Mouse (Mus musculus) lung, embryonic 14.5 days (tissue): ENCODE measurements around the gene Ifngr1. TPM values are rescaled to one million over a fixed set of nuclear protein-coding genes. Genes with fewer than 3 reads are reported as not detected.

ENCODE experiments used
- ATAC-seq: fragments of 200-750 bp; cut with Nextera tagmentation; 2 replicates; pipeline ENCODE4 v1.8.0; 2017; ENCODE audit warnings: mild to moderate bottlenecking, moderate TSS enrichment, moderate library complexity; ENCODE audit not compliant: insufficient read depth
- DNase-seq: peaks from one replicate; pipeline ENCODE4 v3.0.0-alpha.2; 2015
- H3K27ac ChIP-seq: fragments of 300-500 bp; sonication (generic); 2 replicates; pipeline ENCODE4 v1.5.1; 2014; ENCODE audit warnings: low read depth, mild to moderate bottlenecking, moderate library complexity
- H3K27me3 ChIP-seq: fragments of 300-500 bp; sonication (generic); 2 replicates; pipeline ENCODE4 v1.6.1; 2014; ENCODE audit warnings: low read length, control low read depth; ENCODE audit not compliant: insufficient read depth
- H3K36me3 ChIP-seq: fragments of 300-500 bp; sonication (generic); 2 replicates; pipeline ENCODE4 v1.6.1; 2014; ENCODE audit warnings: control low read depth; ENCODE audit not compliant: insufficient read depth
- H3K4me1 ChIP-seq: fragments of 300-500 bp; sonication (generic); 2 replicates; pipeline ENCODE4 v1.6.1; 2014; ENCODE audit warnings: antibody characterized with exemption, control low read depth; ENCODE audit not compliant: insufficient read depth
- H3K4me2 ChIP-seq: fragments of 300-500 bp; sonication (generic); 2 replicates; pipeline ENCODE4 v1.6.1; 2014; ENCODE audit warnings: mild to moderate bottlenecking
- H3K4me3 ChIP-seq: fragments of 300-500 bp; sonication (generic); 2 replicates; pipeline ENCODE4 v1.5.1; 2014; ENCODE audit warnings: low read depth, low read length
- H3K9ac ChIP-seq: fragments of 300-500 bp; sonication (generic); 2 replicates; pipeline ENCODE4 v1.6.1; 2014
- H3K9me3 ChIP-seq: fragments of 300-500 bp; sonication (generic); 2 replicates; pipeline ENCODE4 v1.6.1; 2016; ENCODE audit warnings: low read depth, low read length, control low read depth
- CTCF ChIP-seq: IDR thresholded peaks from 2 replicates; pipeline ENCODE4 v1.5.1; 2016; ENCODE audit warnings: antibody characterized with exemption, low read depth
- WGBS: fragments of 180-500 bp; shearing (Covaris S2); extraction: QIAGEN DNeasy Blood & Tissue Kit; methylation state at CpG from one replicate; pipeline ENCODE4 v1.1.7; 2014; 5-methylcytosine and 5-hydroxymethylcytosine counted together
- polyA plus RNA-seq: library from polyadenylated mRNA; unstranded; fragments of >200 nt; fragmentation: Nextera tagmentation; extraction: Ambion mirVana; gene quantifications from 2 replicates; pipeline ENCODE4 v1.2.1, GENCODE M21; 2014

Ifngr1 gene
- polyA plus RNA-seq, 1 experiment from 2014 or later = 67.1 TPM

GRCm38 (mm10) chr10:19611616-19612015 is 19.9 kb downstream of the Ifngr1 start:
- H3K9ac ChIP-seq = no peak overlapping the region
- no peak for ATAC-seq
- H3K27ac ChIP-seq = no peak overlapping the region
- no peaks in the 10 kb centered on the region for H3K27me3 ChIP-seq
- H3K9me3 ChIP-seq = no peaks in the 10 kb centered on the region
- no peak for DNase-seq
- H3K4me3 ChIP-seq = no peak overlapping the region
- H3K4me1 ChIP-seq = no peaks in the 10 kb centered on the region
- WGBS = 36% methylated on average over 2 of the region's 2 CpGs
- H3K4me2 ChIP-seq = no peak overlapping the region
- no peak for TF ChIP-seq CTCF
- peaks cover 36% of the 10 kb centered on the region for H3K36me3 ChIP-seq

- DNase-seq (peak; percentile 68), ATAC-seq (peak; percentile 70; the same call in 1 of the 2 replicates)
- no peak overlapping the region for H3K4me3 ChIP-seq
- H3K9me3 ChIP-seq = no peaks in the 10 kb centered on the region
- H3K27ac ChIP-seq = peak overlapping the region; percentile 48
- 26% methylated on average over 7 of the region's 7 CpGs for WGBS
- H3K4me1 ChIP-seq = no peaks in the 10 kb centered on the region
- no peaks in the 10 kb centered on the region for H3K27me3 ChIP-seq
- no peak overlapping the region for H3K4me2 ChIP-seq
- peaks cover 20% of the 10 kb centered on the region for H3K36me3 ChIP-seq
- H3K9ac ChIP-seq = no peak overlapping the region
- TF ChIP-seq CTCF = no peak
These were observed 21.5 kb downstream of the Ifngr1 start for GRCm38 (mm10) chr10:19613111-19613753.

GRCm38 (mm10) chr10:19619736-19620135 is 28.0 kb downstream of the Ifngr1 start:
- H3K27ac ChIP-seq = no peak overlapping the region
- H3K36me3 ChIP-seq = no peaks in the 10 kb centered on the region
- no peak for TF ChIP-seq CTCF
- H3K9ac ChIP-seq = no peak overlapping the region
- H3K4me3 ChIP-seq = no peak overlapping the region
- H3K27me3 ChIP-seq = no peaks in the 10 kb centered on the region
- no peak overlapping the region for H3K4me2 ChIP-seq
- no peak for DNase-seq
- WGBS = 55% methylated on average over 5 of the region's 5 CpGs
- H3K4me1 ChIP-seq = no peaks in the 10 kb centered on the region
- no peak for ATAC-seq
- no peaks in the 10 kb centered on the region for H3K9me3 ChIP-seq

- no peak within 1 kb of the TSS for H3K4me3 ChIP-seq
- no peak for TF ChIP-seq CTCF
- 89% methylated on average over 2 of the region's 2 CpGs for WGBS
- no peak within 1 kb of the TSS for H3K27ac ChIP-seq
- no peaks in the 10 kb centered on the region for H3K36me3 ChIP-seq
- H3K9me3 ChIP-seq = no peaks in the 10 kb centered on the region
- ATAC-seq = no peak
- no peak within 1 kb of the TSS for H3K4me2 ChIP-seq
- no peaks in the 10 kb centered on the region for H3K4me1 ChIP-seq
- no peak for DNase-seq
- H3K27me3 ChIP-seq = no peaks in the 10 kb centered on the region
- no peak within 1 kb of the TSS for H3K9ac ChIP-seq
These were observed 29.8 kb downstream of the Ifngr1 start, which contains the start of gene Il22ra2 for GRCm38 (mm10) chr10:19621408-19622048. Il22ra2 (plus strand) TSS chr10:19621998.

GRCm38 (mm10) chr10:19624617-19625016 is 32.9 kb downstream of the Ifngr1 start:
- no peak for TF ChIP-seq CTCF
- H3K36me3 ChIP-seq = no peaks in the 10 kb centered on the region
- no peak overlapping the region for H3K9ac ChIP-seq
- no peak overlapping the region for H3K4me2 ChIP-seq
- H3K27ac ChIP-seq = no peak overlapping the region
- H3K4me3 ChIP-seq = no peak overlapping the region
- no peaks in the 10 kb centered on the region for H3K4me1 ChIP-seq
- H3K9me3 ChIP-seq = no peaks in the 10 kb centered on the region
- H3K27me3 ChIP-seq = no peaks in the 10 kb centered on the region
- peak; percentile 23 for DNase-seq
- no peak for ATAC-seq
- 73% methylated on average over 1 of the region's 1 CpGs for WGBS

GRCm38 (mm10) chr10:19627342-19627741 is 35.6 kb downstream of the Ifngr1 start:
- 92% methylated on average over 2 of the region's 2 CpGs for WGBS
- no peak for ATAC-seq

DNA sequence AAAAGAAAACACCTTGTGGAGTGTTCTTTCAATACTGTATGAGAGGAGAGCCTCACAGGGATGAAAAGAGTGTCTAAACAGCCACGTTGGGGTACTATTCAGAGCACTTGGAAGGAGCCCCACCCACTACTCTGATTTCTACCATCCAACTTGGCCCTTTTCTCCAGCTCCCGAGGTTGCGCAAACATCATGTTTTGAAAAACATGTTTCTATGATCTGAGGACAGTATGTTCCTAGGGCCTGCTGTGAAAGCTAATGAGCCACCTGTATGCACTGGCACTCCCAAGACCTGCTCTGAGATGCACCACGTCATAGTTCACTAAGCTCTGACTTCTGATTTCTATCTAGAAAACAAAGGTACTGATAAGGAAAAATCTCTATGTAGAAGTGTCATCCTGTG is 36.0 kb downstream of the Ifngr1 start:
- no peak overlapping the region for H3K4me3 ChIP-seq
- 72% methylated on average over 4 of the region's 4 CpGs for WGBS
- no peak overlapping the region for H3K9ac ChIP-seq
- no peak overlapping the region for H3K4me2 ChIP-seq
- H3K27me3 ChIP-seq = no peaks in the 10 kb centered on the region
- ATAC-seq (no peak), DNase-seq (no peak)
- H3K27ac ChIP-seq = no peak overlapping the region
- no peaks in the 10 kb centered on the region for H3K4me1 ChIP-seq
- no peak for TF ChIP-seq CTCF
- no peaks in the 10 kb centered on the region for H3K9me3 ChIP-seq
- no peaks in the 10 kb centered on the region for H3K36me3 ChIP-seq

More at GRCm38 (mm10) chr10:19627342-19627741, 35.6 kb downstream of the Ifngr1 start:
- Histone ChIP-seq H3K36me3 (no peaks in the 10 kb centered on the region), H3K9me3 (no peaks in the 10 kb centered on the region), H3K4me1 (no peaks in the 10 kb centered on the region), H3K9ac (no peak overlapping the region), H3K27ac (no peak overlapping the region), H3K27me3 (no peaks in the 10 kb centered on the region), H3K4me2 (no peak overlapping the region), H3K4me3 (no peak overlapping the region)
- DNase-seq = no peak
- no peak for TF ChIP-seq CTCF
